Mouse (Mus musculus) heart, embryonic 16.5 days (tissue): ENCODE results near the gene Lman1l. TPM values are rescaled to one million over a fixed set of nuclear protein-coding genes. Genes with fewer than 3 reads are reported as not detected.

Source experiments
- ATAC-seq: fragments of 200-750 bp; cut with Nextera tagmentation; replicated peaks from 2 replicates; pipeline ENCODE4 v1.8.0; 2017; ENCODE audit warnings: moderate number of reproducible peaks; ENCODE audit not compliant: insufficient read depth, low FRiP score; ENCODE audit errors: extremely low read depth
- H3K27ac ChIP-seq: fragments of 300-500 bp; sonication (generic); 2 replicates; pipeline ENCODE4 v1.5.1; 2014; ENCODE audit warnings: mild to moderate bottlenecking, low read length, control low read depth, moderate library complexity
- H3K27me3 ChIP-seq: fragments of 300-500 bp; sonication (generic); 2 replicates; pipeline ENCODE4 v1.6.1; 2014; ENCODE audit warnings: low read length, mixed read lengths; ENCODE audit not compliant: control insufficient read depth, insufficient read depth
- H3K36me3 ChIP-seq: fragments of 300-500 bp; sonication (generic); 2 replicates; pipeline ENCODE4 v1.6.1; 2014; ENCODE audit not compliant: control insufficient read depth, insufficient read depth
- H3K4me1 ChIP-seq: fragments of 300-500 bp; sonication (generic); 2 replicates; pipeline ENCODE4 v1.6.1; 2014; ENCODE audit warnings: low read length, mixed read lengths; ENCODE audit not compliant: control insufficient read depth, insufficient read depth
- H3K4me2 ChIP-seq: fragments of 300-500 bp; sonication (generic); 2 replicates; pipeline ENCODE4 v1.6.1; 2014; ENCODE audit warnings: low read depth, mild to moderate bottlenecking, control low read depth, low read length
- H3K4me3 ChIP-seq: fragments of 300-500 bp; sonication (generic); 2 replicates; pipeline ENCODE4 v1.5.1; 2014; ENCODE audit warnings: mild to moderate bottlenecking, control low read depth, low read length
- H3K9ac ChIP-seq: fragments of 300-500 bp; sonication (generic); 2 replicates; pipeline ENCODE4 v1.6.1; 2014; ENCODE audit warnings: low read length, control low read depth
- H3K9me3 ChIP-seq: fragments of 300-500 bp; sonication (generic); replicated peaks from 2 replicates; pipeline ENCODE4 v1.6.1; 2016; ENCODE audit warnings: low read length; ENCODE audit not compliant: control insufficient read depth
- WGBS: fragments of 180-500 bp; shearing (Covaris S2); extraction: QIAGEN DNeasy Blood & Tissue Kit; methylation state at CpG from one replicate; pipeline ENCODE4 v1.1.7; 2014; 5-methylcytosine and 5-hydroxymethylcytosine counted together
- polyA plus RNA-seq: library from polyadenylated mRNA; unstranded; fragments of >200 nt; fragmentation: Nextera tagmentation; extraction: Ambion mirVana; gene quantifications from 2 replicates; pipeline ENCODE4 v1.2.1, GENCODE M21; 2015

Gene Lman1l
- polyA plus RNA-seq, 1 experiment from 2014 or later: not detected

DNA sequence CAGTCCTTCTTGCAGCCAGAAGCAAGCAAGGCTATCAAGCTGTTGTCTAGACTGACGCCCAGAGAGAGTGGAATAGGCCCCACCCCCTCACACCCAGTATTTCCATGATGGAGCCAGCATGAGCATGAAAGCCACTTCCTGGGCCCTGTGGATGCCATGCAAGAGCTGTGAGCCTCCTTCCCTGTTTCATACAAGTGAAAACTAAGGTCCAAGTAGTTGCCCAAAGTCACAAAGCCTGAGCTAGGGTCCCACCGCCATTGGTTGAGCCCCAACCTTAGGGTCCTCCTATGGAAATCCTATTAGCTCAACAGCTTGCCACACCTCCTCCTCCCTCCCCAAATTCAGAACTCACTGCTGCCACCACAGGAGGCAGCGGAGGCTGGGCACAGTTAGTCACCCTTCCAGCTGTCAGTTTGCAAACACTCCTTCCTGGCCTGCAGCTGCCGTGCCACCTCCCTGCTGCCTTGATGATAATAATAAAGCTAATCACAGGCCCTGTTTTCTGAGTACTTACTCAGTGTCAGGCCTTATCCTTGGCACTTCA, 13.0 kb upstream of the Lman1l start:
- H3K27ac ChIP-seq: no peak overlapping the region
- ATAC-seq: no peak
- peaks cover 9% of the 10 kb centered on the region for H3K36me3 ChIP-seq
- 38% methylated on average over 4 of the region's 4 CpGs for WGBS
- H3K9me3 ChIP-seq: no peaks in the 10 kb centered on the region
- H3K27me3 ChIP-seq: no peaks in the 10 kb centered on the region
- H3K9ac ChIP-seq: no peak overlapping the region
- no peak overlapping the region for H3K4me3 ChIP-seq
- no peak overlapping the region for H3K4me2 ChIP-seq
- peaks cover 31% of the 10 kb centered on the region for H3K4me1 ChIP-seq

DNA sequence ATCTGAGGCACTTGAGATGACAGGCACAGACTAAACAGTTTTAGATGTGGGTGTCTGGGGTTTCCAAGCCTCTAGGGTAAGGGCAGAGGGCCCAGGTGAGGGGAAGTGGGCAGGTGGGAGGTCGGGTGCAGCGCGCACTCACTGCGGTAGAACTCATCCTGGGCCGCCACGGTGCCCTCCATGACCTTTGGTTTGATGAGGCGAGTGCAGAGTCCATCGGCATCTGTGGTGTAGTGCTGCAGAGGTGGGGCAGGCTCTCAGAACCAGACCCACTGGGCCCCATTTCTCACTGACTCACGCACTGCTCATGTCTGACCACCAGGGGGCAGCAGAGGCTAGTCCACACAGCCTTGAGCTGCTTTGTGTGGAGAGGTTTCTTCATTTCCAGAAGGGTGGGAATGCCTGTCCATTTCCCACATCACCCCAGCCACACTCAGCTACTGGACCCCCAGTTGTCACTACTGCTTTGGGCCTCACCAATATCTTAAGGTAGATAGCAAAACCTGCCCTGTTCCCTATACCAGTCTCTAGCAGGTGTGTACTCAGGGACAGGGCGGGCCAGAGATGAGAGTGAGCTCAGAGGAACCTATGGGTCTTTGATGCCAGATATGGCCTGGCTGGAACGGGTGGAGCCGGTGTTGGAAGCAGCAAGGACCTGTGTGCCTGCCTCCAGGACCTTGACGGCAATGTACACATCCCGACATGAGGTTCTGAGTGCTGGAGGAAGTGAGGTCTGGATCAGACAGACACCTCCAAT, 8.7 kb upstream of the Lman1l start:
- WGBS: 65% methylated on average over 14 of the region's 14 CpGs

DNA sequence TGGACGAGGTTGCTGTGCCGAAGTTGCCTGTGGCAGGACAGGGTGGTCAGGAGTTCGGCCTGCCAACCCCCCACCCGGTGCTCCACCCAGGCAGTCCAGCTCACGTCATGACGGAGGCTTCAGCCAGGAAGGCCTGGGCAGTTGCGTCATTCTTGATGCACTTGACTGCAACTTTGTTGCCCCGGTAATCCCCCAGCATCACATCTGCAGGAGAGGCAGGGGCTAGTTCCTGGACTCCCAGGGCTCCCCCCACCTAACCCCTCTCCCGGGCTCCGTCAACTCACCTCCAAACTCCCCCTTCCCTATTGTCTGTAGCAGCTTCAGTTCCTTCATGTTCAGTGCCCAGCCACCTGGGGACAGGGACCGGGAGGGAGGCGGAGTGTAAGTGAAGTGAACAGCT, 8.1 kb upstream of the Lman1l start:
- H3K4me1 ChIP-seq: peaks cover 4% of the 10 kb centered on the region
- no peak overlapping the region for H3K4me2 ChIP-seq
- H3K9me3 ChIP-seq: no peaks in the 10 kb centered on the region
- H3K27ac ChIP-seq: no peak overlapping the region
- no peak for ATAC-seq
- no peak overlapping the region for H3K4me3 ChIP-seq
- H3K36me3 ChIP-seq: peaks cover 35% of the 10 kb centered on the region
- no peaks in the 10 kb centered on the region for H3K27me3 ChIP-seq
- 86% methylated on average over 12 of the region's 12 CpGs for WGBS
- H3K9ac ChIP-seq: no peak overlapping the region

More for the DNA sequence above, 8.7 kb upstream of the Lman1l start:
- no peak overlapping the region for H3K4me2 ChIP-seq
- no peaks in the 10 kb centered on the region for H3K9me3 ChIP-seq
- no peak overlapping the region for H3K27ac ChIP-seq
- peaks cover 9% of the 10 kb centered on the region for H3K4me1 ChIP-seq
- ATAC-seq: peak; percentile 68
- no peaks in the 10 kb centered on the region for H3K27me3 ChIP-seq
- H3K4me3 ChIP-seq: no peak overlapping the region
- H3K36me3 ChIP-seq: peaks cover 35% of the 10 kb centered on the region
- no peak overlapping the region for H3K9ac ChIP-seq

DNA sequence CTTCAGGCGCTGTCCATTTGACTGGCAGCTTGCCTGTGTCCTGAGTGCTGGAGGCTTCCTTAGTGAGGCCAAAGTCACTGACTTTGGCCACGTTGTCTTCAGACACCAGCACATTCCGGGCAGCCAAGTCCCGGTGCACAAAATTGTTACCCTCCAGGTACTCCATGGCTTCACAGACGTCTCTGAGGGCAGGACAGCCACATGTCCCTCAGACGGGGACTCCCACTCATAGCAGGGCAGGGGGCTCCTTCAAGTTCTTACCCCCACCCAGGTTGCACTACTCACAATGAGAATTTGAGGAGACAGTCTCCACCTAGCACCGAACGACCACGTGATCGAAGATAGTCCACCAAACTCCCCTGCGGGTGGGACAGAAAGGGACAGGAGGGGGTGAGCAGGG, 7.3 kb upstream of the Lman1l start:
- 89% methylated on average over 11 of the region's 11 CpGs for WGBS
- no peaks in the 10 kb centered on the region for H3K9me3 ChIP-seq
- no peaks in the 10 kb centered on the region for H3K4me1 ChIP-seq
- no peak overlapping the region for H3K9ac ChIP-seq
- no peaks in the 10 kb centered on the region for H3K27me3 ChIP-seq
- no peak overlapping the region for H3K4me3 ChIP-seq
- no peak overlapping the region for H3K27ac ChIP-seq
- H3K36me3 ChIP-seq: peaks cover 35% of the 10 kb centered on the region
- no peak for ATAC-seq
- no peak overlapping the region for H3K4me2 ChIP-seq

DNA sequence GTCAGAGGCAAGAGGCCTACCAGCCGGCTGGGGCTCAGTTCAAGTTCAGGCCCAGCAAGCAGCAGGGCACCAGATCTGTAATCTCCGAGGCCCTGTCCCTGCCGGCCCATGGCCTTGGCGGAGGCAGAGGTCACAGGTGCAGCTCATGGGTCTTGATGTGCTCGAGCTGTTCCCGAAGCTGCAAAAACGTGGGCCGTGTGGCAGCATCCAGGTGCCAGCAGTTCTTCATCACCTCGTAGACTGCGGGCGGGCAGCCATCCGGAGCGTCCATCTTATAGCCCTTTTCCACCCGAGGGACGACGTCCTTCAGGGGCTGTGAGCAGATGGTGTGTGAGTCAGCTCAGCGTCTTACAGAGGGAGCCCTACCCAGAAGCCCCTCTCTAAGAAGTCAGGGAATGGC, 6.6 kb upstream of the Lman1l start:
- Histone ChIP-seq H3K4me2 (no peak overlapping the region), H3K36me3 (peaks cover 35% of the 10 kb centered on the region), H3K9ac (no peak overlapping the region), H3K27me3 (no peaks in the 10 kb centered on the region), H3K9me3 (no peaks in the 10 kb centered on the region), H3K4me3 (no peak overlapping the region), H3K27ac (no peak overlapping the region), H3K4me1 (no peaks in the 10 kb centered on the region)
- no peak for ATAC-seq
- 90% methylated on average over 17 of the region's 17 CpGs for WGBS

DNA sequence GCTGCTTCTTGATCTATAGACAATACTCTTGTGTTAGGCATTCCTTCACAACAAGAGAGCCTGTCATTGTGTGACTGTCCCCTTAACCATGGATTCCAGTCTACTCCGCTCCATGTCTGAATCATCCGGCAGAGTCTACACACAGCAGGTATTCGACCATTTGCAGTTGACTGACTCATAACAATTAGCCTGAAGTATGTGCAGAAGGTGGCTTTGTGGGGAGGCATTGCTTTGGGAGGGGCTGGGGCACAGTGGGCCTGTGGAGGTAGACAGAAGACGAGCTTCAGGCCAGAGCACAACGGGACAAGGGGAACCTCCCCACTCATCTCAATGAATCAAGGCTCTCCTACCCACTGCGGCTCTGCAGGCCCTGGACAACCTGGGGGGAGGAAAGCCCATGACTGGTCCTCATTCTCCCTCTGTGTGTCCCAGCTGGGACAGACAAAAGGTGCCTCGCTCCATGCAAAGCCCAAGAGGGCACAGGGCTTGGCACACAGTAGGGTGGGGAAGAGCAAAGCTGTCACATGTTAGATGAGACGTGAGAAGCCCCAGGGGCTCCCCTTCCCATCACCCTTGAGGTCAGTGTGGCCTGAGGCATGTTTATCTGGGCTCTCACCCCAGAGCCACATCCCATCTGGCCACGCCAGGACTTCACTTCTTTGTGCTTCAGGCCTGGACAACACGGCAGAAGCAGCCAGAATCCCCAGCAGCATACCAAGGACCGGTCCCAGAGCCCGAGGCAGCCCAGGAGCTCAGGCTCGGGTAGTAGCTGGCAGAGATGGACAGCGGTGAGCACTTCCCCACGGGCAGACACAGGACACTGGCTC, 5.3 kb upstream of the Lman1l start:
- H3K9ac ChIP-seq: no peak overlapping the region
- H3K4me1 ChIP-seq: no peaks in the 10 kb centered on the region
- H3K4me3 ChIP-seq: no peak overlapping the region
- no peak overlapping the region for H3K27ac ChIP-seq
- H3K36me3 ChIP-seq: peaks cover 35% of the 10 kb centered on the region
- no peaks in the 10 kb centered on the region for H3K9me3 ChIP-seq
- no peak overlapping the region for H3K4me2 ChIP-seq
- H3K27me3 ChIP-seq: no peaks in the 10 kb centered on the region
- ATAC-seq: no peak
- WGBS: 80% methylated on average over 15 of the region's 15 CpGs

DNA sequence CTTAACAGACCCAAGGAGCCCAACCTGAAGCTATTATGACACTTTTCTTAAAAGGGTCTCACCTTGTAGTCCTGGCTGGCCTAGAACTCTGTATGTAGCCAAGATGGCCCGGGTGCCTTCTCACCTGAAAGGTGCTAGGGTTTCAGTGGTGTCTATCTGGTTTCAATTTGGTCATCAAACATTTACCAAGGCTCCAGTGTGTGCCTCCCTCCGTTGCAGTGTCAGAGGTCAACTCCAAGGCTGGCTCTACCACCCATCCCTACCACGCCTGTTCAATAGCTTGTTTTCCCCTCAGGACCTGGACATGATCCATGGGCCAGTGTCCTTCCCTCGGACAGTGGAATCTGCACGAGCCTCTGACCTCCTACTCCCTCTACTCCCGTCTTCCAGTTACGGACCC, 3.7 kb upstream of the Lman1l start:
- Histone ChIP-seq H3K4me2 (no peak overlapping the region), H3K4me1 (no peaks in the 10 kb centered on the region), H3K27ac (no peak overlapping the region), H3K27me3 (no peaks in the 10 kb centered on the region), H3K9ac (no peak overlapping the region), H3K9me3 (no peaks in the 10 kb centered on the region), H3K36me3 (peaks cover 30% of the 10 kb centered on the region), H3K4me3 (no peak overlapping the region)
- 80% methylated on average over 7 of the region's 7 CpGs for whole genome bisulfite sequencing
- no peak for ATAC-seq

DNA sequence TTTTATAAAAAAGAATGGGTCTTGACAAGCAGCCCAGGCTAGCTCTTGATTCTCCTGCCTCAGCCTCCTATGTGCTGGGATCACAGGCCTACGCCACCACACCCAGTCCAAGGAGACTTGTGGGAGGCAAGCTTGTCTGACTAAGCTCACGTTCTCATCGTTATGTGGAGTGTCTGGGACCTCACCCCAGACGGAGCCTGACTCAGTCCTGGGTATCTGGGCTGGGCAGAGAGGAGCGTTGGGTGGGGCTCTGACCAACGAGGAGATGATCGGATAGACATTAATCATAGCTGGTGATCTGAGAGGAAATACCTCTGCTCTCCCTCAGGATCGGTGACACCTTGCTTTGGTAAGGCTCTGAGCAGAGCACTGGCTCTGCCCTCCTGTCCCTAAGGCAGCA, 1.7 kb downstream of the Lman1l start:
- no peak overlapping the region for H3K27ac ChIP-seq
- H3K27me3 ChIP-seq: no peaks in the 10 kb centered on the region
- H3K9me3 ChIP-seq: no peaks in the 10 kb centered on the region
- H3K4me2 ChIP-seq: no peak overlapping the region
- no peaks in the 10 kb centered on the region for H3K36me3 ChIP-seq
- H3K4me3 ChIP-seq: no peak overlapping the region
- no peak overlapping the region for H3K9ac ChIP-seq
- H3K4me1 ChIP-seq: no peaks in the 10 kb centered on the region
- 64% methylated on average over 8 of the region's 8 CpGs for WGBS
- no peak for ATAC-seq

DNA sequence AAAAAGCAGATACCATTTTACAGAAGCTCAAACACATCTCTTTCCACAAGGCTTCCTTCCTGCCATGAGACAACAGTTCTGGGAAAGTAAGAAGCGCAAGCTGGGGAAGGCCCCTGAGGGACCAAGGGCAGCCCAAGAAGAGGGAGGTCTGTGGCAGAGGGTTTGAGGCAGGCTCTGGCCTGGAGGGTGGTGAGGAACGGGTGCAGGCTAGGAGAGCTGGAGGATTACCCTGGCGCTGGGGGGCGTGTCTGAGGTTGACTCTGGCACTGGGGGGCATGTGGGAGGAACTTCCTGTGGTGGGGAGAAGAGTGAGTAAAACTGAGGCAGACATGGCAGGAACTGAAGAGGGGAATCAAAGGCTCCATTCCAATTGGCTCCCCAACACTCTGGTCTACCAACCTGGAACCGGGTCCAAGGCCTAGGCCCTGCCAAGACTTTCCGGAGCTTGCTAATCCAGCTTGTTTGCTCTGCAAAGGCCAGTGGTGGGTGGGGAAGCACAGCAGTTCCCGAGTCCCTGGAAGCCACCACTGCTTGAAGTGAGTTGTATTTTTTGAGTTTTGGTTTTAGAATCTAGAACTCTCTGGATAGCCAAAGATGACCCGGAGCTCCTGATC, 2.9 kb downstream of the Lman1l start:
- ATAC-seq: no peak
- 72% methylated on average over 8 of the region's 8 CpGs for WGBS
- no peak overlapping the region for H3K27ac ChIP-seq
- no peak overlapping the region for H3K4me2 ChIP-seq
- H3K4me1 ChIP-seq: no peaks in the 10 kb centered on the region
- H3K9ac ChIP-seq: no peak overlapping the region
- no peaks in the 10 kb centered on the region for H3K36me3 ChIP-seq
- no peak overlapping the region for H3K4me3 ChIP-seq
- H3K9me3 ChIP-seq: no peaks in the 10 kb centered on the region
- no peaks in the 10 kb centered on the region for H3K27me3 ChIP-seq
